Mouse (Mus musculus) liver, adult 2 months (tissue): Measurements from ENCODE around the gene Map1lc3a.

ENCODE experiments used
- CTCF ChIP-seq: fragments of 200-500 bp; IDR thresholded peaks from 2 replicates; pipeline ENCODE4 v1.5.1; 2011; ENCODE audit warnings: low read depth, low read length, control low read depth
- POLR2A ChIP-seq: fragments of 200-500 bp; IDR thresholded peaks from 2 replicates; pipeline ENCODE4 v1.6.1; 2011; ENCODE audit warnings: low read length, control low read depth; ENCODE audit not compliant: insufficient read depth; ENCODE audit errors: extremely low read depth

- TF ChIP-seq CTCF (no peak), POLR2A (no peak)
These were observed 38.8 kb upstream of the Map1lc3a start for GRCm38 (mm10) chr2:155237276-155237675.
